Mouse (Mus musculus) ES-E14 (cell line): ENCODE data around the gene B3galnt2. TPM values are rescaled to one million over a fixed set of nuclear protein-coding genes. Genes with fewer than 3 reads are reported as not detected.

Source experiments
- DNase-seq: peaks from one replicate; pipeline ENCODE4 v3.0.0-alpha.2; 2013; ENCODE audit warnings: low read depth, low spot score
- H3K27ac ChIP-seq: 2 replicates; pipeline ENCODE4 v1.5.1; 2012; ENCODE audit warnings: low read depth, mild to moderate bottlenecking, low read length, moderate library complexity, mixed read lengths; ENCODE audit not compliant: poor library complexity, insufficient read depth, severe bottlenecking
- H3K36me3 ChIP-seq: 2 replicates; pipeline ENCODE4 v1.6.1; 2012; ENCODE audit warnings: mild to moderate bottlenecking, low read length, moderate library complexity, mixed read lengths; ENCODE audit not compliant: control insufficient read depth, poor library complexity, insufficient read depth, severe bottlenecking
- H3K4me1 ChIP-seq, 2 experiments: fragments of 150-350 bp in 1 of 2; sonication (generic) in 1 of 2; 2 replicates each; pipeline ENCODE4 v1.6.1; 2012; ENCODE audit warnings: low read length in 2 of 2, mild to moderate bottlenecking in 1 of 2, mixed read lengths in 1 of 2; ENCODE audit not compliant: control insufficient read depth in 2 of 2, insufficient read depth in 2 of 2, poor library complexity in 1 of 2
- H3K4me3 ChIP-seq, 2 experiments: fragments of 150-350 bp in 1 of 2; sonication (generic) in 1 of 2; 2 replicates each; pipeline ENCODE4 v1.5.1; 2012; ENCODE audit warnings: low read length in 2 of 2, low read depth in 1 of 2, mild to moderate bottlenecking in 1 of 2, mixed read lengths in 1 of 2; ENCODE audit not compliant: insufficient read depth in 1 of 2, poor library complexity in 1 of 2, severe bottlenecking in 1 of 2
- H3K9ac ChIP-seq: 2 replicates; pipeline ENCODE4 v1.6.1; 2012; ENCODE audit warnings: low read depth, mild to moderate bottlenecking, low read length, mixed read lengths; ENCODE audit not compliant: poor library complexity, insufficient read depth, severe bottlenecking
- H3K9me3 ChIP-seq: fragments of 150-350 bp; sonication (generic); 2 replicates; pipeline ENCODE4 v1.6.1; 2012; ENCODE audit warnings: low read depth, mild to moderate bottlenecking, low read length; ENCODE audit not compliant: control insufficient read depth, insufficient read depth
- CHD2 ChIP-seq: IDR thresholded peaks from 2 replicates; pipeline ENCODE4 v1.6.1; 2014; ENCODE audit warnings: mild to moderate bottlenecking, low read depth, low read length, inconsistent platforms
- HCFC1 ChIP-seq: IDR thresholded peaks from 2 replicates; pipeline ENCODE4 v1.6.1; 2012; ENCODE audit warnings: low read length, inconsistent platforms, borderline replicate concordance; ENCODE audit not compliant: insufficient read depth
- MAFK ChIP-seq: IDR thresholded peaks from 2 replicates; pipeline ENCODE4 v1.6.1; 2014; ENCODE audit warnings: mild to moderate bottlenecking, low read depth, low read length, inconsistent platforms; ENCODE audit not compliant: insufficient read depth
- ZC3H11A ChIP-seq: IDR thresholded peaks from 2 replicates; pipeline ENCODE4 v1.6.1; 2012; ENCODE audit warnings: low read depth, mild to moderate bottlenecking, inconsistent platforms, low read length, borderline replicate concordance
- ZNF384 ChIP-seq: IDR thresholded peaks from 2 replicates; pipeline ENCODE4 v1.6.1; 2012; ENCODE audit warnings: low read depth, low read length, inconsistent platforms
- in situ Hi-C, 2 experiments: fragments of 600-800 bp; cut with MboI; formaldehyde crosslinking; loops; one replicate each; pipeline ENCODE4 v1.15.1; 2025; ENCODE audit warnings: low sequenced_read_pairs in 2 of 2, inconsistent platforms in 1 of 2; ENCODE audit not compliant: unreplicated experiment in 2 of 2
- total RNA-seq: library from RNA; depleted of rRNA; stranded (reverse); fragments of 300-350 nt; gene quantifications from 2 replicates; pipeline ENCODE4 v1.2.3, GENCODE M21; 2012

The B3galnt2 gene
- total RNA-seq, 1 experiment = 46.3 TPM

- DNase-seq = no peak
- Histone ChIP-seq H3K9ac (no peak overlapping the region), H3K36me3 (peaks cover 31% of the 10 kb centered on the region), H3K9me3 (no peaks in the 10 kb centered on the region), H3K4me1 (no peaks in the 10 kb centered on the region), H3K4me3 (no peak overlapping the region), H3K27ac (no peak overlapping the region)
- in situ Hi-C loops = no loop called here
- no peak for TF ChIP-seq MAFK
- no peak for TF ChIP-seq ZNF384
- no peak for TF ChIP-seq HCFC1
- TF ChIP-seq ZC3H11A = no peak
- TF ChIP-seq CHD2 = no peak
Measured at GRCm38 (mm10) chr13:13997476-13997875, 43.2 kb downstream of the B3galnt2 start.

GRCm38 (mm10) chr13:14002706-14003105 lies 48.4 kb downstream of the B3galnt2 start:
- no peaks in the 10 kb centered on the region for H3K4me1 ChIP-seq
- TF ChIP-seq HCFC1 (no peak), ZC3H11A (no peak), MAFK (no peak), ZNF384 (no peak), CHD2 (no peak)
- in situ Hi-C loops = no loop called here
- H3K9me3 ChIP-seq = no peaks in the 10 kb centered on the region
- DNase-seq = no peak
- H3K36me3 ChIP-seq = peaks cover 26% of the 10 kb centered on the region
- no peak overlapping the region for H3K27ac ChIP-seq
- H3K4me3 ChIP-seq = no peak overlapping the region
- no peak overlapping the region for H3K9ac ChIP-seq

GRCm38 (mm10) chr13:14004086-14004485 lies 49.8 kb downstream of the B3galnt2 start:
- in situ Hi-C loops = no loop called here
- no peaks in the 10 kb centered on the region for H3K4me1 ChIP-seq
- no peak for TF ChIP-seq HCFC1
- peaks cover 23% of the 10 kb centered on the region for H3K36me3 ChIP-seq
- DNase-seq = no peak
- no peak overlapping the region for H3K27ac ChIP-seq
- H3K4me3 ChIP-seq = no peak overlapping the region
- no peak overlapping the region for H3K9ac ChIP-seq
- no peaks in the 10 kb centered on the region for H3K9me3 ChIP-seq

- in situ Hi-C loops = no loop called here
- H3K27ac ChIP-seq = no peak overlapping the region
- H3K4me1 ChIP-seq = no peaks in the 10 kb centered on the region
- no peak for DNase-seq
- no peak for TF ChIP-seq HCFC1
- TF ChIP-seq CHD2 = no peak
- TF ChIP-seq ZNF384 = no peak
- TF ChIP-seq MAFK = no peak
- no peak for TF ChIP-seq ZC3H11A
- H3K9me3 ChIP-seq = no peaks in the 10 kb centered on the region
- H3K36me3 ChIP-seq = peaks cover 26% of the 10 kb centered on the region
- no peak overlapping the region for H3K4me3 ChIP-seq
- H3K9ac ChIP-seq = no peak overlapping the region
Measured at GRCm38 (mm10) chr13:14004999-14005398, 50.7 kb downstream of the B3galnt2 start.

GRCm38 (mm10) chr13:14006056-14006455 lies 51.8 kb downstream of the B3galnt2 start:
- H3K36me3 ChIP-seq = peaks cover 26% of the 10 kb centered on the region
- H3K27ac ChIP-seq = no peak overlapping the region
- no peak overlapping the region for H3K9ac ChIP-seq
- DNase-seq = no peak
- TF ChIP-seq HCFC1 (no peak), ZNF384 (no peak), ZC3H11A (no peak), CHD2 (no peak), MAFK (no peak)
- no peaks in the 10 kb centered on the region for H3K9me3 ChIP-seq
- H3K4me3 ChIP-seq = no peak overlapping the region
- H3K4me1 ChIP-seq = no peaks in the 10 kb centered on the region
- in situ Hi-C loops = no loop called here
